Mouse (Mus musculus): Measurements from ENCODE around the gene Ppil3. TPM values are rescaled to one million over a fixed set of nuclear protein-coding genes. Genes with fewer than 3 reads are reported as not detected.

Ppil3 gene
- polyA plus RNA-seq, 1 experiment from 2014 or later, result 32.8 TPM

DNA sequence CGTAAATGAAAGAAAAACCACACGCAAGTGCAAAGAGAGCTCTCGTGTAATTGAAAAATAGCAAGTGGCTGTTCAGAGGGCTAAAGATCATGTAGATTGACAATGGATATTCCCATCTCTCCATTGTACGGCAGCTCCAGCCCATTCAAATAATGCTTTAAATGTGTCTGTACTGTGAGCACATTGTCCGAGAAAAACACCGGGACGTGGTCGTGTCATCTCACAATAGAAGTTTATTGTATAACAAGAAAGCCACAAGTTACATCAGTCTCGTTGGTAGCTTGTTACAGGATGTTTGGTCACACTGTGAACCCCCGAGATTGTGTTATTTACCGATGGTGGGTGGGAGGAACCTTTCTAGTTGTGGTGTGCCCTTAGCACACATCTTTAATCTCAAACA is 575 bp upstream of the Ppil3 start:
- 5% methylated on average over 11 of the region's 11 CpGs for WGBS
- no peak for TF ChIP-seq EP300 (optimal IDR thresholded peaks at IDR 0.05)
- no peak for TF ChIP-seq CTCF (IDR thresholded peaks at IDR 0.05; ENCODE audit: low read depth)
- Histone ChIP-seq H3K4me2 (replicated peaks; ENCODE audit: low read depth) (peak overlapping the region; percentile 71), H3K9me3 (ENCODE audit: control insufficient read depth, low read length) (no peaks in the 10 kb centered on the region), H3K27me3 (ENCODE audit: control insufficient read depth, insufficient read depth, low read length) (no peaks in the 10 kb centered on the region), H3K4me3 (ENCODE audit: low read depth, low read length) (peak overlapping the region; percentile 57), H3K36me3 (ENCODE audit: control insufficient read depth, insufficient read depth, low read length) (peaks cover 3% of the 10 kb centered on the region), H3K9ac (ENCODE audit: low read length) (peak overlapping the region; percentile 73), H3K4me1 (replicated peaks; ENCODE audit: control insufficient read depth, insufficient read depth) (no peaks in the 10 kb centered on the region), H3K27ac (replicated peaks) (peak overlapping the region; percentile 92)
- ATAC-seq (ENCODE audit: low FRiP score, low TSS enrichment) (no peak), DNase-seq (ENCODE audit: low spot score) (no peak)

DNA sequence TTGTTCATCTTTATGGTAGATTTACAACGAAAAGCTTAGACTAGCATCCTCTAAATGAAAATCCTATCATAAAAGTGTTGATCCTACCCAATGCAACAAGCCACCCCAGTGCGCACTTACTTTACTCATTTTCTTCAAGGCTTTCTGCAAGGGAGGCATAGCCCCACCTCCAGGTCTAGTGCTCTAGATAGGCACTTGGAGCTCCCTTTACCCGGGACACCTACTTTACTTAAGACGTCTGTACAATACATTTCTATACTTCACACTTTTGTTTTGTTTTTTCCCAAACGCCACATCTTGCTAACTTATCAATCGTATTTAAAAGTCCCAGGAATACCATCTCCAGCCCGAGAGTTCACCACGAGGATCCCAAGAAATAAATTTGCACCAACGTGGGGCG is 595 bp downstream of the Ppil3 start:
- WGBS, result 6% methylated on average over 10 of the region's 10 CpGs

GRCm38 (mm10) chr1:58424551-58424950 is 20.7 kb downstream of the Ppil3 start:
- no peak for ATAC-seq (ENCODE audit: low FRiP score, low TSS enrichment)
- TF ChIP-seq CTCF (IDR thresholded peaks at IDR 0.05; ENCODE audit: low read depth) (no peak), EP300 (optimal IDR thresholded peaks at IDR 0.05) (no peak)

More for the DNA sequence above, 595 bp downstream of the Ppil3 start:
- H3K4me3 ChIP-seq (ENCODE audit: low read depth, low read length), result peak overlapping the region; percentile 57
- H3K36me3 ChIP-seq (ENCODE audit: control insufficient read depth, insufficient read depth, low read length), result peaks cover 4% of the 10 kb centered on the region
- peak overlapping the region; percentile 92 for H3K27ac ChIP-seq (replicated peaks)
- peak overlapping the region; percentile 71 for H3K4me2 ChIP-seq (replicated peaks; ENCODE audit: low read depth)
- H3K9ac ChIP-seq (ENCODE audit: low read length), result peak overlapping the region; percentile 73
- H3K4me1 ChIP-seq (replicated peaks; ENCODE audit: control insufficient read depth, insufficient read depth), result no peaks in the 10 kb centered on the region
- no peak for DNase-seq (ENCODE audit: low spot score)
- ATAC-seq (ENCODE audit: low FRiP score, low TSS enrichment), result no peak
- TF ChIP-seq CTCF (IDR thresholded peaks at IDR 0.05; ENCODE audit: low read depth), result no peak
- TF ChIP-seq EP300 (optimal IDR thresholded peaks at IDR 0.05), result no peak
- H3K9me3 ChIP-seq (ENCODE audit: control insufficient read depth, low read length), result no peaks in the 10 kb centered on the region
- H3K27me3 ChIP-seq (ENCODE audit: control insufficient read depth, insufficient read depth, low read length), result no peaks in the 10 kb centered on the region

DNA sequence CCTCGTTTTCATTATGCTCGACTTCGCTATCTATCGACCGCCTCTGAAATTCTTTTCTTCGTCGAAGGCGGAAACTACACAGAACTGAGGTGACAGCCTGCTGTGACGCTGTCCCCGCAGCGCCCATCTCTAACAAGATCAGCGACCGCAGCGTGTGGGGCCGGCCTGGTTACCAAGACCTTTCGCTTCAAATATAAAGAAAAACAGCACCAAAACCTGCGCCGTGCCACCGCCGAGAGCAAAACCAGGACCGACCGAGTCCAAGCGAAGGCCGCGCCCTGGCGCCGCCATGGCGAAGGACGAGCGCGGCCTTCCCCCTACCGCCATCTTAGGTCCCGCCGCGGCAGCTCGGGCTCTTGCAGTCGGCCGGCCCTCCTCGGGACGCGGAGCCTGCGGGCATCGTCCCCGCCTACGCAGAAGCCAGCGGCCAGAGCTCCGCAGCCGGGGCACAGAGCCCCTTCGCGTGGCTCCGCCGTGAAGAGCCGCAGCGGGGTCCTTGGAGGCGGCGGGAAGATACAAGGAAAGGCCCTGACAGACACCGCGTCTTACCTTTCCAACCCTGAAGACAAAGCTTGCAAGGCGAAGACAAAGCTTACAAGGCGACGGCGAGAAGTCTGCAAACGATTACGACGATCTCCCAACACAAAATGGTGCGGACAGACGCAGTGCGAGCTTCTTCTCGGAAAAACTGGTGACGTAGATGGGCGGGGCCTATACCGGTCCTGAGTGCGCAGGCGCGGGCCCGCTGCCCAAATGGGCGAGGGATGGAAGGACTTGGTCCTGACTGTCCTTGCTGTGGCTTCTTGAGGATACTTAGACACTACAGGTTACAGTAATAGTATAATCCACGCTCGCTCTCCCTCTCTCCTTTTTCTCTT is 21.7 kb downstream of the Ppil3 start, which contains the start of gene Clk1:
Gene Clk1 (minus strand): TSS at position 696 of the 878 bp plus-strand sequence.
- TF ChIP-seq CTCF (IDR thresholded peaks at IDR 0.05; ENCODE audit: low read depth) (no peak), EP300 (optimal IDR thresholded peaks at IDR 0.05) (no peak)
- WGBS, result under 1% methylated on average over 74 of the region's 79 CpGs
- Histone ChIP-seq H3K27me3 (ENCODE audit: control insufficient read depth, insufficient read depth, low read length) (no peaks in the 10 kb centered on the region), H3K4me1 (replicated peaks; ENCODE audit: control insufficient read depth, insufficient read depth) (no peaks in the 10 kb centered on the region), H3K27ac (replicated peaks) (peak within 1 kb of the TSS; percentile 100), H3K4me2 (replicated peaks; ENCODE audit: low read depth) (peak within 1 kb of the TSS; percentile 62), H3K9me3 (ENCODE audit: control insufficient read depth, low read length) (no peaks in the 10 kb centered on the region), H3K4me3 (ENCODE audit: low read depth, low read length) (peak within 1 kb of the TSS; percentile 100), H3K9ac (ENCODE audit: low read length) (peak within 1 kb of the TSS; percentile 100), H3K36me3 (ENCODE audit: control insufficient read depth, insufficient read depth, low read length) (peaks cover 5% of the 10 kb centered on the region; the same call in 1 of the 2 replicates)
- ATAC-seq (ENCODE audit: low FRiP score, low TSS enrichment) (peak; percentile 88), DNase-seq (ENCODE audit: low spot score) (peak; percentile 95)

More at GRCm38 (mm10) chr1:58424551-58424950, 20.7 kb downstream of the Ppil3 start:
- H3K9me3 ChIP-seq (ENCODE audit: control insufficient read depth, low read length), result no peaks in the 10 kb centered on the region
- no peak for DNase-seq (ENCODE audit: low spot score)
- H3K27me3 ChIP-seq (ENCODE audit: control insufficient read depth, insufficient read depth, low read length), result no peaks in the 10 kb centered on the region
- 90% methylated on average over 3 of the region's 3 CpGs for WGBS
- no peak overlapping the region for H3K27ac ChIP-seq (replicated peaks)
- no peak overlapping the region for H3K9ac ChIP-seq (ENCODE audit: low read length)
- 0 out of 2 replicates have a peak, but pooled peaks cover 2% of the 10 kb centered on the region for H3K36me3 ChIP-seq (ENCODE audit: control insufficient read depth, insufficient read depth, low read length)
- H3K4me1 ChIP-seq (replicated peaks; ENCODE audit: control insufficient read depth, insufficient read depth), result no peaks in the 10 kb centered on the region
- no peak overlapping the region for H3K4me2 ChIP-seq (replicated peaks; ENCODE audit: low read depth)
- H3K4me3 ChIP-seq (ENCODE audit: low read depth, low read length), result no peak overlapping the region

DNA sequence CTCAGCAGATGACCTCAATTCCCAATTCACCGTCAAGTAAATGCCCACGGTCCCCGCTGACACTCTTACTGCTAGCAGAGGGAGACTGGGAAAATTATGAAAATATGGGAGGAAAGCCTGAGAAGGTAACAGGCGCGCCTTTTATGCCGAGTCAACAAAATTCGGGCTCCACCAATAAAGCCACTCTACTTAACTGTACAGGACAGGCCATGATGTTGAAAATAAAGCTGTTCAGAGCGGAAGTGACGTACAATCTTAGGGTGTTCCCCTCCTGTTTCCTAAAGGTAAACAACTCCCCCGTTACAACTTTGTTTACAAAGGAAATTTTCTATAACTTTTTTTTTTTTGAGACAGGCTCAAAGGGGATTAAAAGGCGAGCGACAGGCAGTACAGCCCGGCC is 22.4 kb downstream of the Ppil3 start:
- 4% methylated on average over 13 of the region's 13 CpGs for WGBS
- peak; percentile 76 for ATAC-seq (ENCODE audit: low FRiP score, low TSS enrichment)

DNA sequence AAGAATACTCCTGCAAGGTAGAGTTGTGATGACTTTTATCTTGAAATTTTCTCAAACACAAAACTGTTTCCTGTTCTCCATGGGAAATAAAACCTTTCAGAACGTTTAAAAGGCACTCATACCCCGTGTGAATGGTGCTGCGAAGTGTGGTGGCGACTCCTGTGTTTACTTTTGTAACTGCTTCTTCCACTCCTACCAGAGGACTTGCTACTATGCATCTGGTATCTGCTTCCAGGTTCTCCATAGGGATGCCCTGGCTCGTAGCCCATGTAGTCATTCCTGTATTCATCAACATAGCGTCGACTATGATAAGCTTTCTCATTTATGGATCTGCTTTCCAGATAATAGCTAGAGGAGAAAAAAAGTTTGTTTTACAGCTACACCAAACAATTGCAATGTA is 24.3 kb downstream of the Ppil3 start:
- Histone ChIP-seq H3K27me3 (ENCODE audit: control insufficient read depth, insufficient read depth, low read length) (no peaks in the 10 kb centered on the region), H3K36me3 (ENCODE audit: control insufficient read depth, insufficient read depth, low read length) (peaks cover 19% of the 10 kb centered on the region; the same call in 1 of the 2 replicates), H3K4me2 (replicated peaks; ENCODE audit: low read depth) (0 out of 2 replicates have a peak overlapping the region, but pooled peaks have one; percentile 32), H3K9me3 (ENCODE audit: control insufficient read depth, low read length) (no peaks in the 10 kb centered on the region), H3K27ac (replicated peaks) (no peak overlapping the region), H3K9ac (ENCODE audit: low read length) (no peak overlapping the region), H3K4me1 (replicated peaks; ENCODE audit: control insufficient read depth, insufficient read depth) (no peaks in the 10 kb centered on the region), H3K4me3 (ENCODE audit: low read depth, low read length) (no peak overlapping the region)
- TF ChIP-seq CTCF (IDR thresholded peaks at IDR 0.05; ENCODE audit: low read depth) (no peak), EP300 (optimal IDR thresholded peaks at IDR 0.05) (no peak)
- WGBS, result 19% methylated on average over 7 of the region's 7 CpGs
- DNase-seq (ENCODE audit: low spot score), result no peak
- no peak for ATAC-seq (ENCODE audit: low FRiP score, low TSS enrichment)

More for the DNA sequence above, 22.4 kb downstream of the Ppil3 start:
- Histone ChIP-seq H3K9me3 (ENCODE audit: control insufficient read depth, low read length) (no peaks in the 10 kb centered on the region), H3K4me1 (replicated peaks; ENCODE audit: control insufficient read depth, insufficient read depth) (no peaks in the 10 kb centered on the region), H3K27ac (replicated peaks) (peak overlapping the region; percentile 100), H3K27me3 (ENCODE audit: control insufficient read depth, insufficient read depth, low read length) (no peaks in the 10 kb centered on the region), H3K4me3 (ENCODE audit: low read depth, low read length) (peak overlapping the region; percentile 100), H3K36me3 (ENCODE audit: control insufficient read depth, insufficient read depth, low read length) (peaks cover 11% of the 10 kb centered on the region; the same call in 1 of the 2 replicates), H3K4me2 (replicated peaks; ENCODE audit: low read depth) (peak overlapping the region; percentile 62), H3K9ac (ENCODE audit: low read length) (peak overlapping the region; percentile 100)
- peak; percentile 51 for DNase-seq (ENCODE audit: low spot score)
- TF ChIP-seq EP300 (optimal IDR thresholded peaks at IDR 0.05) (no peak), CTCF (IDR thresholded peaks at IDR 0.05; ENCODE audit: low read depth) (no peak)

Data from stomach, postnatal 0 days (tissue).